Mouse (Mus musculus) effector memory CD4-positive, alpha-beta T cell, adult 5 months (primary cell): ENCODE data around the gene Eid2b. TPM values are rescaled to one million over a fixed set of nuclear protein-coding genes. Genes with fewer than 3 reads are reported as not detected.

Experiments used
- polyA plus RNA-seq: library from polyadenylated mRNA; unstranded; fragments of 100-300 nt; shearing (Covaris generic); gene quantifications from one replicate; pipeline ENCODE4 v1.2.1, GENCODE M21; 2017

The Eid2b gene
- 1.2 TPM for polyA plus RNA-seq

DNA sequence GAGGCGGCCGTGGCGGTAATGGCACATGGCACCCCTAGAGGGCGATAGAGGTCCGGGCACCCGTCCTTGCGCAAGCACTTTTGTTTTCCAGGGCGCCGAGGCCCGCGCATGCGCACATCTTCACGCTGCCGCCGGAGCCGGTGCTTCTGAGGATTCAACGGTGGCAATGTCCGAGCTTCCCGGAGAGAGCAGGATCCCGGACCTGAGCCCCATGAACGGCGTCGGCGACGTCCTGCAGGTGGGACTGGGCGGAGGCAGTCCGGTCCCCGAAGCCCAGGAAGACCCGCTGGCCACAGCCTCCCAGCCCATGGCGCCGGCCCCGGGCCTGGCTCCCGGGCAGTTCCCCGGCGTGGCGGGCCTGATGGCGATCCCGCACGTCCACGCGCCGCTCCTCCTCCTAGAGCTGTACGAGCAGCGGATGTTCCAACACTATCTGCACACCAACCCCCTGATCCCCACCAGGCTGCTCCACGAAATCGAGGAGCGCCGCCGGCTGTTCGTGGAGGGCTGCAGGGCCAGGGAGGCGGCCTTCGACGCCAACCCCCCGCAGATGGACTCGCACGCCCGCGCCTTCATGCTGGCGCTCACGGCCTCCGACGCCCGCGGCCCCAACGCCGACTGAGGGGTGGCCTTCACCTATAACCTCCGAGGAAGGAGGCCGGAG is at the start of gene Eid2b:
Gene Eid2b (plus strand): TSS at position 125 of the 664 bp plus-strand sequence.

DNA sequence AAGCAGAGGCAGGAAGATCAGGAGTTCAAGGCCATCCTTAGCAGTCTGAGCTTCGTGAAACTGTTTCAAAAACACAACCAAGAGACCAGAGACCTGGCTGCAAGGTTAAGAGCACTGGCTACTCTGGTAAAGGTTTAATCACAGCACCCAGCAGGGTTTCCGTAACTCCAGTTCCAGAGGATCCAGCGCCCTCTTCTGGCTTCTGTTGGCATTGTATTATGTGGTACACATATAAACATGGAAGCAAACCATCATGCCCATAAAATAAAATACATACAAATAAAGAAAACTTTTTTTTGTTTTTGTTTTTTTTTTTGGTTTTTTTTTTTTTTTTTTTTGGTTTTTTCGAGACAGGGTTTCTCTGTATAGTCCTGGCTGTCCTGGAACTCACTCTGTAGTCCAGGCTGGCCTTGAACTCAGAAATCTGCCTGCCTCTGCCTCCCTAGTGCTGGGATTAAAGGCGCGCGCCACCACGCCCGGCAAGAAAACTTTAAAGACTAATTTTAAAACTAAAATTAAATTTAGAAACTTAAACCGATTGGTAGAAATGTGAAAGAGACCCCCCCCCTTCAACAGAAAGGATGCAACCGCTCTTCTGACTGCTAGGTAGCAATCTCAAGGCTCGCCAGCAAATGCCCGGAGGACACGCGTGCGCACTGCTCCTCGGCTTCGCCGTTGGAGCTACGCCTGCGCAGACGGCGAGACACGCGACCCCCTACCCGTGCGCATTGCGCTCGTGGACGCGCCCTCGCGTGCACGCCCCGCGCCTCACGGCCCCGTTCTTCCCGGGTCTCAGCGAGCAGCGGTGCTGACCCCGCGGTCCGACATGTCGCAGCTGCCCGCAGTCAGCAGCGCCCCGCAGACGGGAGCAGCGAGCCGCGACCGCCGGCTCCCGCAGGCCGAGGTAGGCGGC is 10.2 kb upstream of the Eid2b start, which contains the start of gene Eid2:
Gene Eid2 (plus strand): TSS at position 753 of the 913 bp plus-strand sequence.

GRCm38 (mm10) chr7:28290638-28291590 is 13.4 kb downstream of the Eid2b start, which contains the start of gene Selenov:
TSS of gene Selenov (minus strand) at chr7:28291186.

DNA sequence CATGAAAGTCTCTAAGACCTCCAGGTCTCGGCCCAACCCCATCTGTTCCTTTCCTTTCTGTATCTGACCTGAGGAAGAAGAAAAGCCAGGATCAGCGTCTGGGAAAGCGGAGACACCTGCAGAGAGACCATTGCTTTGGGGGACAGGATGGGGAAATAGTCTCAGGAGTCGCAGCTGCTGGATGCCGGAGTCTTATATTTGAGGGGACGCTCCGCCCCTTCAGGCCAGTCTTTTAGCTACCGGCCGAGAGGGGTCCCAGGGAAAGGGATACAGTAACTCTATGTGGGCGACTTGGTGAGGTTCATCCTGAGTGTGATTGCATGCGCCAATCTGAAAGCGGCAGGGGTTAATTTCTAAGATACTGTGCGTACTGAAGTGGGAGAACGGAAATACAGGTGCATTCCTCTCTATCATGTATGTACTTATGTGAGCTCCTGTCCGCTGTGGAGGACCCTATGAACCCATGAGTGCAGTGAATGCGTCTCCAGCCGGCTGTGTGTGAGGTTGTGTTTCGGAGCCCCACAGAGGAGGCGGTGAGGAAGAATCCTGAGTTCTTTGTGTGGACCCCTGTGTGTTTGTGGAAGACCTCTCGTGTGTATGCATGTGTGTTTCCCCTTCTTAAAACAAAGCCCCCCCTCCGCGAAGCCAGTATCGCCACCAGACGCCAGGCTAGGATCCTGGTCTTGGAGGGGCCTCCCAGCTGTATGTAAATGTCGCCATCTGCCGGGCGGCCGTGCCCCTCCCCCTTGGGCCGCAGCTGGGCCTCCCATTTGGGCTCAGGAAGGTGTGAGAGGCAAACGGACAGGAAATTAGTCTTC is 24.3 kb downstream of the Eid2b start, which contains the start of gene Dll3:
Gene Dll3 (minus strand): TSS at position 623 of the 818 bp plus-strand sequence.

DNA sequence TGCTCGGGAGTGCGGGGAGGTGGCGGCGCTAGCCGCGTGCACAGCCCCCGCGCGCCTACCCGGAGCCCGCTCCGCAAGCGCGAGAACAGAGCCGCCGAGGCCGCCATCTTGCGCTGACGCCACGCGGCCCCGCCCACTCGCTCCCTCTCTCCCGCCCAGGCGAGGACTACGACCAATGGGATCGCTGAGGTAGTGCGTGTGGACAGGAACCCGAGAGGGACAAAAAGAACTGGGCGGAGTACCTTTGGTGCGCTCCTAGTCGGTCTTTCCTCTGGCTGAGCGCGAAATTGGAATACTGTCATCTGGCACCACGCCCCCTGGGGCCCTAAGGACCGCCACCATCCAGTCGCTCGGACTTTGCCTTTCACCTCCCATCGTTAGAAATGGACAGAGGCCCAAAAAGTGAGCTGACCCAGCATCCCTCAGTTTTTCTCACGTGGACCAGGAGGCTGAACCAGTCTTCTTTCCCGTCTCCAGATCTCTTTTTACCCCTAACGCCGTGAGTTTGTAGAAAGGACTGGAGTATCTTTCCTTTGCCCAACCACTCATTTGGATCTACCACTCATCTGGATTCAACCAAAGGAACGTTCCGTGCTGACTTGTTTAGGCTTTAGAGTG is 34.5 kb downstream of the Eid2b start, which contains the start of gene Timm50:
Gene Timm50 (minus strand): TSS at position 147 of the 618 bp plus-strand sequence.

Other genes with a start within 250 kb of the Eid2b start
- 136 TPM for gene Psmc4, start 227.6 kb upstream of the Eid2b start, polyA plus RNA-seq
- gene Fcgbp, start 206.5 kb upstream of the Eid2b start, polyA plus RNA-seq, result 0.11 TPM
- not detected for gene 9530053A07Rik, start 148.3 kb upstream of the Eid2b start, polyA plus RNA-seq
- 190 TPM for gene Fbl, start 108.0 kb upstream of the Eid2b start, polyA plus RNA-seq
- gene Dyrk1b, start 98.3 kb upstream of the Eid2b start, polyA plus RNA-seq, result 8.8 TPM
- gene Eid2, start 9.9 kb upstream of the Eid2b start, polyA plus RNA-seq, result 10.9 TPM
- gene Selenov, start 13.4 kb downstream of the Eid2b start, polyA plus RNA-seq, result not detected
- gene Dll3, start 24.5 kb downstream of the Eid2b start, polyA plus RNA-seq, result not detected
- gene Timm50, start 34.3 kb downstream of the Eid2b start, polyA plus RNA-seq, result 50.0 TPM
- gene Supt5, start 61.0 kb downstream of the Eid2b start, polyA plus RNA-seq, result 178 TPM
- 900 TPM for gene Rps16, start 72.9 kb downstream of the Eid2b start, polyA plus RNA-seq
- gene Plekhg2, start 94.9 kb downstream of the Eid2b start, polyA plus RNA-seq, result 31.8 TPM
- 618 TPM for gene Zfp36, start 102.5 kb downstream of the Eid2b start, polyA plus RNA-seq
- 18.6 TPM for gene Med29, start 115.0 kb downstream of the Eid2b start, polyA plus RNA-seq
- gene Paf1, start 115.2 kb downstream of the Eid2b start, polyA plus RNA-seq, result 136 TPM
- gene Gmfg, start 159.7 kb downstream of the Eid2b start, polyA plus RNA-seq, result 536 TPM
- 1.8 TPM for gene Lrfn1, start 174.2 kb downstream of the Eid2b start, polyA plus RNA-seq
- gene Ifnl2, start 232.7 kb downstream of the Eid2b start, polyA plus RNA-seq, result not detected
- not detected for gene Ifnl3, start 245.1 kb downstream of the Eid2b start, polyA plus RNA-seq